Mouse (Mus musculus) cerebellum, adult 11 months (tissue): ENCODE measurements around the gene Cep112.

ENCODE experiments used
- DNase-seq: peaks from one replicate; pipeline ENCODE4 v3.0.0; 2022

Gene Cep112

GRCm38 (mm10) chr11:108881662-108882061 is 456.7 kb downstream of the Cep112 start:
- no peak for DNase-seq

- no peak for DNase-seq
These were observed 460.4 kb downstream of the Cep112 start for GRCm38 (mm10) chr11:108885276-108885896.

GRCm38 (mm10) chr11:108886060-108886459 is 461.1 kb downstream of the Cep112 start:
- no peak for DNase-seq

- no peak for DNase-seq
These were observed 464.1 kb downstream of the Cep112 start for GRCm38 (mm10) chr11:108889121-108889520.

GRCm38 (mm10) chr11:108890544-108890943 is 465.6 kb downstream of the Cep112 start:
- no peak for DNase-seq

- no peak for DNase-seq
These were observed 466.3 kb downstream of the Cep112 start for GRCm38 (mm10) chr11:108891111-108891870.

GRCm38 (mm10) chr11:108891871-108892380 is 466.9 kb downstream of the Cep112 start:
- no peak for DNase-seq

- DNase-seq = no peak
These were observed 467.4 kb downstream of the Cep112 start for GRCm38 (mm10) chr11:108892406-108892805.

- no peak for DNase-seq
These were observed 468.3 kb downstream of the Cep112 start for GRCm38 (mm10) chr11:108893232-108893790.

GRCm38 (mm10) chr11:108893855-108894510 is 469.0 kb downstream of the Cep112 start:
- DNase-seq = no peak

- DNase-seq = peak; percentile 65
These were observed 472.0 kb downstream of the Cep112 start for GRCm38 (mm10) chr11:108897034-108897433.

- DNase-seq = no peak
These were observed 473.1 kb downstream of the Cep112 start for GRCm38 (mm10) chr11:108898063-108898462.

GRCm38 (mm10) chr11:108898483-108898882 is 473.5 kb downstream of the Cep112 start:
- DNase-seq = no peak

- DNase-seq = no peak
These were observed 475.9 kb downstream of the Cep112 start for GRCm38 (mm10) chr11:108900718-108901488.

GRCm38 (mm10) chr11:108901670-108902069 is 476.7 kb downstream of the Cep112 start:
- no peak for DNase-seq

- no peak for DNase-seq
These were observed 477.3 kb downstream of the Cep112 start for GRCm38 (mm10) chr11:108902303-108902702.

GRCm38 (mm10) chr11:108906590-108907254 is 481.7 kb downstream of the Cep112 start:
- DNase-seq = no peak

GRCm38 (mm10) chr11:108909396-108910195 is 484.6 kb downstream of the Cep112 start:
- no peak for DNase-seq
